Mouse (Mus musculus): ENCODE results near the gene Cd83. TPM values are rescaled to one million over a fixed set of nuclear protein-coding genes. Genes with fewer than 3 reads are reported as not detected.

Gene Cd83
- polyA plus RNA-seq, 1 experiment from 2014 or later, result 5.9 TPM

DNA sequence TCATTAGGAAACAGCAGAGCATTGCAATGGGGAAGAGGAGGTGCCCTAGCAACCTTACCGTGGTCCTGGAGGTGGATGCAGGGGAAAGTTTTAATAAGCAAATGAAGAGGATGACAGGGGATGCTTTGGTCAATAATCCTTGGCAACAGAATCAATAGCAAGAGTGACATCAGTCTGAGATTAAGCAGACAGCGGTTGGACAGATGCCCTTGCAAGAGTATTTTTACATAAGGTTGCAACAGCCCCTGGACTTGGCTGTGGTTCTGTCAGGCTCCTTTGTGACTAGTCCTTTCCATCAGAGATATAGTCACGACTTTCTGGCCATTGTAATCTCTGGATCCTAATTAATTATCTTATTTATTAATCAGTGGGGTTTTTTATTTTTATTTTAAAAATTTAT is 32.9 kb downstream of the Cd83 start:
- H3K9ac ChIP-seq, result no peak overlapping the region
- H3K4me3 ChIP-seq, result no peak overlapping the region
- no peaks in the 10 kb centered on the region for H3K36me3 ChIP-seq
- no peak overlapping the region for H3K4me2 ChIP-seq
- no peak overlapping the region for H3K27ac ChIP-seq
- no peaks in the 10 kb centered on the region for H3K27me3 ChIP-seq
- ATAC-seq (ENCODE audit: insufficient number of reproducible peaks, insufficient read depth, low FRiP score, low TSS enrichment, low read depth), result no peak
- WGBS, result 89% methylated on average over 3 of the region's 3 CpGs
- no peaks in the 10 kb centered on the region for H3K4me1 ChIP-seq
- H3K9me3 ChIP-seq, result no peaks in the 10 kb centered on the region

DNA sequence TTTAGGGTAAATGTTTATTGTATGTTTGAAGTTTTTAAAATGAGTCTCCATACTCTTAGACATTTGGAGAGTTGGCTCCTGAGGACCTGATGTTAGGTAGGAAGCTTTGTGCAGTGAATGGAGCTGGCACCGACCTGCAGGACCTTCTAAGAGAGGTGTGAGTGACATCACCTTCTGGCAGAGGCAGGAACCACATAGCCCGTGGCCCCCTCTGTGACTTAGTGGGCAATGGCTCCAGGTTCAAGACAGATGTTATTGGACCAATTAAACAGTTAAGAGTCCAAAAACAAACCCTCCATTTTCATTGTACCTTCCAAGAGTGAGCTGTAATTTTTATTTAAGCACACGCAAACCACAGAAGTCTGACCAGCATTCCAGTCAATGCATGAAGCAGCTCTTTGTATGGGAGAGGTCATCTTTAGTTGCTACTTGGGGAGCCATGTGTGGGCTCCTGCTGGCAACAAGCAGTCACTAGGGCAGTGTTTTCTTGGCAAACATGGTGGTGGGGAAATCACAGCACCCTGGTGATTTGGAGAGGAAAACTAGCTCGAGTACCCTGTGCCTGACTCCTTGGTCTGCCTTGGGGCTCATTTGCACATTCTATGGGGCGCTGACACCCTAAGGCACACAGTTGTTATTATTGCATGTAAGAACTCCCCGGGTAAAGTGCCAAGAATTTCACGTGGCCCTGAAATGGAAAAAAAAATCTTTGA is 33.9 kb downstream of the Cd83 start:
- no peak for ATAC-seq (ENCODE audit: insufficient number of reproducible peaks, insufficient read depth, low FRiP score, low TSS enrichment, low read depth)
- Histone ChIP-seq H3K27ac (no peak overlapping the region), H3K4me2 (no peak overlapping the region), H3K4me1 (no peaks in the 10 kb centered on the region), H3K27me3 (no peaks in the 10 kb centered on the region), H3K36me3 (no peaks in the 10 kb centered on the region), H3K9me3 (no peaks in the 10 kb centered on the region), H3K4me3 (no peak overlapping the region), H3K9ac (no peak overlapping the region)
- WGBS, result 73% methylated on average over 7 of the region's 7 CpGs

DNA sequence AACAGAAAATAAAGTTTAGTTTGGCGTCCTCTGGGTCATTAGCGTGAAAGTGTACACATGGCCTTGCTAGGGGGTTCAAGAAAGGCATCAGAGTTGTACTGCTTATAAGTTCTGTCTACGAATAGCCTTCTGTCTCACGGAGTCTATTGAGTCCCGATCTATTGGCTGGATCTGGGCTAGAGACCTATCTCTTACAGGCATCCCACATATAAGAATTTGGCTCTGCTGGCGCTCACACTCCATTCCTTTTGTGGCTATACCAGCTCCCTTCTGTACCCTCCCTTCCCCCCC is 34.4 kb downstream of the Cd83 start:
- no peaks in the 10 kb centered on the region for H3K27me3 ChIP-seq
- no peak for ATAC-seq (ENCODE audit: insufficient number of reproducible peaks, insufficient read depth, low FRiP score, low TSS enrichment, low read depth)
- no peak overlapping the region for H3K9ac ChIP-seq
- WGBS, result 86% methylated on average over 6 of the region's 6 CpGs
- no peak overlapping the region for H3K4me3 ChIP-seq
- no peak overlapping the region for H3K27ac ChIP-seq
- H3K4me1 ChIP-seq, result no peaks in the 10 kb centered on the region
- H3K36me3 ChIP-seq, result no peaks in the 10 kb centered on the region
- no peak overlapping the region for H3K4me2 ChIP-seq
- no peaks in the 10 kb centered on the region for H3K9me3 ChIP-seq

DNA sequence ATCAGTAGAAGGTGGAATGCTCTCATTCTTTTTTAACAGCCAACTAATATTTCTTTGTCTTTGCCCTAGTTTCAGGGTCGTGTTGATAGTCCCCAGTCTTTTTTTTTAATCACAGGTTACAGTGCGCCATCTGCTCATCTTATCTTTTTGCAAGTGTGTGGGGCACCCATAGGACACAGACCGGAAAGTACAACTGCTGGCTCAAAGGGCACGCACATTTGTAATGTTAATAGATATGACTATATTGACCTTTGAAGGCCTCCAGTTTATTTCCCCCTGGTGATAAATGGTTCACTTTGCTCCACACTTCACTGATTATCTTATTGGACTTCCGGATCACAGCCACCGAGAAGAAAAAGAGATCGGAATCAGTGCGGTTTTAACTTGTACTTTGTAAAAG is 35.5 kb downstream of the Cd83 start:
- WGBS, result 92% methylated on average over 8 of the region's 8 CpGs
- H3K4me1 ChIP-seq, result no peaks in the 10 kb centered on the region
- no peaks in the 10 kb centered on the region for H3K36me3 ChIP-seq
- no peaks in the 10 kb centered on the region for H3K9me3 ChIP-seq
- no peak overlapping the region for H3K9ac ChIP-seq
- H3K27me3 ChIP-seq, result no peaks in the 10 kb centered on the region
- H3K4me3 ChIP-seq, result no peak overlapping the region
- H3K4me2 ChIP-seq, result no peak overlapping the region
- H3K27ac ChIP-seq, result no peak overlapping the region
- no peak for ATAC-seq (ENCODE audit: insufficient number of reproducible peaks, insufficient read depth, low FRiP score, low TSS enrichment, low read depth)

DNA sequence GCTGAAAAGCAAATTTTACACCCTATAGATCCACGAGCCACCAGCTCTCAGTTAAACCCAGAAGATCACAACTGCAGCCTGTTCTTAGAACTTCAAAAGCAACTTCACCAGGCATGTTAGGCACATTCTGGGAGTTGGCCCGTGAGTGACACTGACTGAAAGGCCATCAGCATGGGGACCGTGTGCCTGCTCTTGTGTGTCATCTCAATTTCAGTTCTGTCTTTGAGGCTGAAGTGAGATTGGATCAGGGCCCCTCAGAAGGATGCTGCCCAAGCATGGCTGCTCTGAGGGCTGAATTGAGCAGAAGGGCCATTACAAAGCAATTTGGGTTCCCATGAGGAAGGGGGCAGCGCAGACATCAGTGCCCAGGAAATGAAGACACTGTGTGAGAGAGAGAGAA is 37.7 kb downstream of the Cd83 start:
- Histone ChIP-seq H3K4me1 (no peaks in the 10 kb centered on the region), H3K9me3 (no peaks in the 10 kb centered on the region), H3K27me3 (no peaks in the 10 kb centered on the region), H3K4me3 (no peak overlapping the region), H3K36me3 (no peaks in the 10 kb centered on the region), H3K4me2 (no peak overlapping the region), H3K9ac (no peak overlapping the region), H3K27ac (no peak overlapping the region)
- WGBS, result 79% methylated on average over 4 of the region's 4 CpGs
- ATAC-seq (ENCODE audit: insufficient number of reproducible peaks, insufficient read depth, low FRiP score, low TSS enrichment, low read depth), result no peak

DNA sequence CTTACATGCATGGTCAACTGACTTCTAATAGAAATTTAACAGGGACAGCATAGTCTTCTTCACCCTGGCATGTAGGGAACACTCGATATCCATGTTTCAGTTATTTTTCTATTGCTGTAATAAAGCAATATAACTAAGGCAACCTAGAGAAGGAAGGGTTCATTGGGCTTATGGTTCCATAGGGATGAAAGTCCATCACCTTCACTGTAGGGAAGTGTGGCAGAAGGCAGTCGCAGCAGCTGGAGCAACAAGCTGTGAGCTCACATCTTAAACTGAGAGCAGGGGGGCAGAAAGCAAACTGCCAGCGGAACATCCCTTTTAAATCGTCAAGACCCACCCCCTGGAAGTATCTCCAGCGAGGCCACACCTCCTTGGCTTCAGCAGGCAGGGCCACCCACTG is 44.1 kb downstream of the Cd83 start:
- H3K9ac ChIP-seq, result no peak overlapping the region
- no peak overlapping the region for H3K27ac ChIP-seq
- H3K36me3 ChIP-seq, result no peaks in the 10 kb centered on the region
- no peak overlapping the region for H3K4me2 ChIP-seq
- no peak for ATAC-seq (ENCODE audit: insufficient number of reproducible peaks, insufficient read depth, low FRiP score, low TSS enrichment, low read depth)
- H3K4me1 ChIP-seq, result no peaks in the 10 kb centered on the region
- no peak overlapping the region for H3K4me3 ChIP-seq
- WGBS, result 59% methylated on average over 5 of the region's 5 CpGs
- H3K9me3 ChIP-seq, result no peaks in the 10 kb centered on the region
- no peaks in the 10 kb centered on the region for H3K27me3 ChIP-seq

DNA sequence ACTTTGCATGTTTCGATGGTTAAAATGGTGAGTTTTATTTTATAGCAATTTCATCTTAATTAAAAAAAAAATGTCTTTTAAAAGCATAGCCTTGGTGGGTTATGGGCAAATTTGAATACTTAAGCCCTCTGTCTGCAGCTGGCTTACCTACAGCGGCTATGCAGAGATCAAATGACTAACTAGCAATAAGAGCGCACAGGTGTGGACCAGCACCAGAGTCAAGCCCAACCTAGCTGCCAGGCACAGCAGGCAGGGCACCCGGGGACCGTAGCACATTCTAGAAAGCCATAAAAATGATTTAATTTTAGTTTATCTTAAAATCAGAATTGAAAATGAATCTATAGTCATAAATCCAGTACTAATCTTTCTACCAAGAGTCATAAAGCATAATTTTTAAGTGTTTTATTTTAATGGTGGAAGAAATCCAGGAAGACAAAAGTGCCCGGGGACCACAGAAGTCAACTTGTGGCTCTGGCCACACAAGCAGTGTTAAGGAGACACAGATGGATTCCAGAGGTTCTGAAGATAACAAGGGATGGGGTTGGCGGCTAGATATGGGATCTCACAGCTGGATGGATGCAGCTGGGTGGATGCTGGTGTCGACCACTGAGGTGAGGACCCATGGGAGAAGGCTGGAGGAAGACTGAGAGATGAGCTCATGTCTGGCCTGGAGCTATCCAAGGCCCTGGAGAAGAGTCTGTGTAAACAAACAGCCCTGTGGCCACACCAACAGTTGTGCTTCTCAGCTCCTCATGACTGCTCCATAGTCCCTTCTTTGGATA is 46.5 kb downstream of the Cd83 start:
- WGBS, result 74% methylated on average over 8 of the region's 8 CpGs
- no peak overlapping the region for H3K4me3 ChIP-seq
- H3K9ac ChIP-seq, result no peak overlapping the region
- H3K36me3 ChIP-seq, result no peaks in the 10 kb centered on the region
- ATAC-seq (ENCODE audit: insufficient number of reproducible peaks, insufficient read depth, low FRiP score, low TSS enrichment, low read depth), result no peak
- H3K9me3 ChIP-seq, result no peaks in the 10 kb centered on the region
- no peaks in the 10 kb centered on the region for H3K4me1 ChIP-seq
- H3K27ac ChIP-seq, result no peak overlapping the region
- no peaks in the 10 kb centered on the region for H3K27me3 ChIP-seq
- no peak overlapping the region for H3K4me2 ChIP-seq

DNA sequence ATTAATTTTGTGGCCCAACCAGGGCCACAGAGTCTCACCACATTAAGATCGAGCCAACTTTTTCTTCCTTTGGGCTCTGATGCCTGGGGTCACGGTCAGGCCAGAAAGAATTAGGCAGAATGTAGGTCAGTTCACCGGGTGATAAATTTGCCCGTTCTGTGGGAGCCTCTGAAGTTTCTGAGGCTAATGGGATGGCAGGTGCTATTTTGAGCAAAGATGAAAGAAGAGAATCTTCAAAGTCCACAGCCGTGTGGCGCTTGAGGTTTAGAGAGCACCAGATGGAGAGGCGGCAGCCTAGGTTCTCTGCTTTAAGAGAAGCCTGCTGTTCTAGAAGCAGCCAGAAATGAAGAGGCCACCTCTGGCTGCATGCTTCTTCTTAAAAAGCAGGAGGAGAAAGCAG is 48.2 kb downstream of the Cd83 start:
- H3K4me2 ChIP-seq, result no peak overlapping the region
- ATAC-seq (ENCODE audit: insufficient number of reproducible peaks, insufficient read depth, low FRiP score, low TSS enrichment, low read depth), result no peak
- H3K36me3 ChIP-seq, result no peaks in the 10 kb centered on the region
- H3K9ac ChIP-seq, result no peak overlapping the region
- no peak overlapping the region for H3K4me3 ChIP-seq
- no peaks in the 10 kb centered on the region for H3K27me3 ChIP-seq
- WGBS, result 57% methylated on average over 7 of the region's 7 CpGs
- no peaks in the 10 kb centered on the region for H3K9me3 ChIP-seq
- no peaks in the 10 kb centered on the region for H3K4me1 ChIP-seq
- H3K27ac ChIP-seq, result no peak overlapping the region

DNA sequence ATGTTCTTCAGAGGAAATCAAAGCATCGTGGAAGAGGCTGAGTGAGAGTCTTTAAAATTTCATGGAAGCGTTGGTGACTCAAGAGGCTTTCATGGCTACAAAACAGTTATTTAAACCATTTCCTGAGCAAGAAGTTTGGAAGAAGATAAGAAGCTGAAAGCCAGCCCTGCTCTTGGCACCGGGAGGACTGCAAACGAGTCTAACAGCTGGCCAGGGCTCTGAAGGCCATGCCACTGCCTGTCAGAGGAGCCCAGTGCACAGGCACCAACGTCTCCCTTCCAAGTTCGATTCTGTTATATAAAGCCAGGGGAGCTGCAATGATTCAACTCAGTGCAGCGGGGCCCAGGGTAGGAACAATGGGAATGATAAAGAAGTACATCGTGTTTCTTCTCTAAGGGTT is 51.8 kb downstream of the Cd83 start:
- ATAC-seq (ENCODE audit: insufficient number of reproducible peaks, insufficient read depth, low FRiP score, low TSS enrichment, low read depth), result no peak
- 74% methylated on average over 8 of the region's 8 CpGs for WGBS
- no peak overlapping the region for H3K4me2 ChIP-seq
- H3K36me3 ChIP-seq, result no peaks in the 10 kb centered on the region
- H3K27ac ChIP-seq, result no peak overlapping the region
- no peaks in the 10 kb centered on the region for H3K4me1 ChIP-seq
- no peak overlapping the region for H3K4me3 ChIP-seq
- no peaks in the 10 kb centered on the region for H3K27me3 ChIP-seq
- no peak overlapping the region for H3K9ac ChIP-seq
- H3K9me3 ChIP-seq, result no peaks in the 10 kb centered on the region

DNA sequence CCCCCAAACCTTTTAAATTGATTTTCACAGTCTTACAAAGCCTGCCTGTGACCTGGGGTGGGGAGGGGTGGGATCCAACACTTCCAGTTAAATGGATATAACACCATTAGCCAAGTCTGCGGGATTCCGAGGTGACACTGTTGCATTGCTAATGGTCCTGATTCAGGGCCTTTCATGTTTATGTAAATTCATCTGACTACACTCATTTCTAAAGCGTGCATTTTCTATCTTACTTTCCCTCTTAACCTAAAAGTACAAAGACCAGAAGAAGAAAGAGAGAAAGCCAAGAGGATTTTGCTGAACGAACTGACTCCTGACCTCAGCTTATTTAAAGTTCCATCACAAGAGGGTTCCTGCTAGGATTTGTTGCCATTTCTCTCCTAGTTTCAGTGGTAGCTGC is 53.2 kb downstream of the Cd83 start:
- H3K9ac ChIP-seq, result no peak overlapping the region
- no peaks in the 10 kb centered on the region for H3K9me3 ChIP-seq
- ATAC-seq (ENCODE audit: insufficient number of reproducible peaks, insufficient read depth, low FRiP score, low TSS enrichment, low read depth), result no peak
- H3K27ac ChIP-seq, result no peak overlapping the region
- no peaks in the 10 kb centered on the region for H3K27me3 ChIP-seq
- no peaks in the 10 kb centered on the region for H3K4me1 ChIP-seq
- H3K36me3 ChIP-seq, result no peaks in the 10 kb centered on the region
- WGBS, result 64% methylated on average over 4 of the region's 4 CpGs
- no peak overlapping the region for H3K4me2 ChIP-seq
- no peak overlapping the region for H3K4me3 ChIP-seq

DNA sequence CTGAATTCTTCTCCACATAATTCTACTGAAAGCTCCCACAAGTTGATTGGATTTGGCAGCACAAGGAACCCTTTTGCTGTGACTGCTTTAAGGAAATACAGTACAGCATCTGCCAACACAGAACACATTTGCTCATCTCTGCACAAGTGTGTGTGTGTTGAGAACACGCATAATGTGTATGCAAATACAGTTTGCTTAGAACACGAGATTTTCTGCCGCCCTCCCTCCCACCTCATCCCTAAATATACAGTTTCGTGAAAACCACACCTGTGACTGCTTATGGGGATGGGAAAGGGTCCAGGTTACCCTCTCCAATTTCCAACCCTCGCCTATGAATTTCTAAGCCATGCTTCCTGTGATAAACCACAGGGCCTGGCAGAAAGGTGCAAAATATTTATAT is 60.6 kb downstream of the Cd83 start:
- no peak for ATAC-seq (ENCODE audit: insufficient number of reproducible peaks, insufficient read depth, low FRiP score, low TSS enrichment, low read depth)
- Histone ChIP-seq H3K4me3 (no peak overlapping the region), H3K9ac (no peak overlapping the region), H3K27me3 (no peaks in the 10 kb centered on the region), H3K4me2 (no peak overlapping the region), H3K4me1 (peaks cover 11% of the 10 kb centered on the region), H3K9me3 (no peaks in the 10 kb centered on the region), H3K36me3 (no peaks in the 10 kb centered on the region), H3K27ac (no peak overlapping the region)
- 49% methylated on average over 5 of the region's 5 CpGs for WGBS

DNA sequence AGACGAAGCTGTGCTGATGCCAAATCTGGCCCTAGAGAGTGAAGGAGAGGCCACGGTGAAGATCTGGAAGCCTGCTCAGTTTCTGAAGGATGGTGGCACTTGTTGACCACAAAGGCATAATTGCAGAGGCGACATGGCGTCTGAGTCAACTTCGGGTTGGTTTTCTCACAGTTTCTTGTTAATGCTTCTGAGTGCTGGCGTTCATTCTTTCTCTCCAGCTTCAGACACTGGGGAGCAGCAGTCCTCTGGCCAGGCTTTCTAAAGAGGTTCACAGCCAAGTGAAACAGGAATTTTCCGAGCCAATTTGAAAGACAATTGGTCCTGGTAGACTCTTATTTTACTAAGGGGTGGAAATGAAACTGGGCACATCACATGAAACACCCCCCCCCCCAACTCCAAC is 62.6 kb downstream of the Cd83 start:
- no peak overlapping the region for H3K4me3 ChIP-seq
- H3K27me3 ChIP-seq, result no peaks in the 10 kb centered on the region
- no peaks in the 10 kb centered on the region for H3K9me3 ChIP-seq
- no peak for ATAC-seq (ENCODE audit: insufficient number of reproducible peaks, insufficient read depth, low FRiP score, low TSS enrichment, low read depth)
- WGBS, result 84% methylated on average over 7 of the region's 7 CpGs
- H3K4me2 ChIP-seq, result no peak overlapping the region
- peaks cover 11% of the 10 kb centered on the region for H3K4me1 ChIP-seq
- no peaks in the 10 kb centered on the region for H3K36me3 ChIP-seq
- H3K9ac ChIP-seq, result no peak overlapping the region
- no peak overlapping the region for H3K27ac ChIP-seq

Data from embryonic facial prominence, embryonic 13.5 days (tissue).